Mouse (Mus musculus) heart, postnatal 4 days (tissue): ENCODE measurements at regions not wholly inside any gene's neighbourhood (a gene's known extent, or its start where the extent isn't known, plus 50 kb on each side); places are given as distances from the start of the nearest gene placed in this dataset.
"Not testable (repeated sequence)": the region's sequence is repeated elsewhere in the genome, so short reads cannot be mapped to it uniquely, and the experiment has no call there.

Source experiments
- DNase-seq: peaks from one replicate; pipeline ENCODE4 v3.0.0; 2021

DNA sequence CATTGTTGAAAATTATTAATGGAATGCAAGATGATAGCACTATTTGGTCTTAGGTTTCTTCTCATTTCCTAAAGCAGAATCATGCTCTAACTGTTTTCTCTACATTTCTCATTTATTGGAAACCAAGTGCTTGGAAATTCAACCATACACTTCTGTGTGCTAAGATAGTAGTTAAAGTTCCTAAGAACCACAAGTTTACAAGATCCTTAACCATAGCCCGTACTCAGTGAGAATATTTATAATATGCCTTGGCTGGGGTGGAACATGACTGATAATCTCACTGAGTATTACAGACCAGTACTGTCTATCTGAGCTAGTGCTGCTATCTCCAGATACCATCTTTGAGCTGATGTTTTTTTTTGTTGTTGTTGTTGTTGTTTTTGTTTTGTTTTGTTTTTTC lies 236.9 kb upstream of the Tmem196 start:
- DNase-seq: not testable (repeated sequence)

DNA sequence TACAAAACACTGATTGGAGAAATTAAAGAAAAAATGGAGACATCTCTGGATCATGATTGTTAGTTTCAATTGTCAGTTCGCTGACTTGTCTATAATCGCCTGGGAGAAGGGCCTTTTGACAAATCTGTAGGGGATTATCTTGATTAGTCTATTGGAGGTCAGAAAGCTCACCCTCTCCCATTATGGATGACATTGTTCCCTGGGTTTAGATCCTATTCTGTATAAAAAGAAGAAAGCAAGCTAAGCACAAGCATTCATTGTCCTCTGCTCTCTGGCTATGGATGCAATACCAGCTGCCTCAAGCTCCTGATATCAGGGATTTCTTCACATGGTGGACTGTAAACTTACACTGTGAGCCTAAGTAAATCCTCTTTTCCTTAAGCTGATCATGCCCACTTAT lies 214.8 kb upstream of the Tmem196 start:
- no peak for DNase-seq

DNA sequence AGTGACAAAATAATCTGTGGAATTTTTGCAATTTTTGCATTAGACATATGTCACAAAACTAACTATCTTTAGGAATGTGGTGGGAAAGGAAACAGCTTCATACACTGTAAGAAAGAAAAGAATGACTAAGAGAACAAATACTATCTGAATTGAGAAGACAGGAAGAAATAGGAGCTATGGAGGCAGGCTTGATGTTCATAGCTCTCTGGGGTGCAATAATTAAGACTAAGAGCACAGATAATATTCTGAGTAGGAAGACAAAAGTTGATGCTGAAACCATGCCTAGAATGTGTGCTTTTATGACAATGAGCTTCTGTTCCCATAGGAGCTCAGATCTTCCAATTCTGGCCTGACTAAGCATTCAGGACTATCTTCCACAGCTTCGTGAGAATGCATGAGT lies 183.0 kb upstream of the Tmem196 start:
- no peak for DNase-seq

DNA sequence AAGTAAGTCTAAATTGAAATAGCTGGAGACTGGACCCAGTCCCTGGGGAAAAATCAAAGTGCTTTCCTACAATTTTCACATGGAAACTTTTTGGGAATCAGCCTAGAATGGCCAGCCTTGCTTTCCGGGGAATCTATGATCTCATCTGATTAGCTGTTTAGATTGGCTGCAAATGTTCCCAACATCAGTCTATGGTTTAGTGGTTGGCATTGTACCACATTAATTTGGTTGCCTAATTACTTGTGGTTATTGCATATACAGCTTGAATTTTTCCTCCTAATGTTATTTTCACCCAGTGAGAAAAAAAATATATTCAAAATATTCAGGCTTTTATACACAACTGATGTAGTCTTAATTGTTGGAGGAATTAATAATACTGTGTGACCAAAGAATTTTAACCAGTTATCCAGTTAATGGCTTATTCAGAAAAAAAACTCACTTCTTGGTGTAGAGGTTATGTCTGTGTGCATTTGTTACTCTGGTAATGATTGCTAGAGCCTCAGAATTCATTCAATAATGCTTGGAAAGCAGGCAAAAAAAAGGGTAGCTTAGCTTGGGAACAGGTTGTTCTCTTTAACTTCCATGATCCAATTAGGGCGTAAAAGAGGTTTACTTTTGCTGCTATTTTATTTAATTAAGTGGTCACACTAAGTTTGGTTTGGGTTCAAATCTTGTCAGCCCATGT lies 182.2 kb upstream of the Tmem196 start:
- no peak for DNase-seq

DNA sequence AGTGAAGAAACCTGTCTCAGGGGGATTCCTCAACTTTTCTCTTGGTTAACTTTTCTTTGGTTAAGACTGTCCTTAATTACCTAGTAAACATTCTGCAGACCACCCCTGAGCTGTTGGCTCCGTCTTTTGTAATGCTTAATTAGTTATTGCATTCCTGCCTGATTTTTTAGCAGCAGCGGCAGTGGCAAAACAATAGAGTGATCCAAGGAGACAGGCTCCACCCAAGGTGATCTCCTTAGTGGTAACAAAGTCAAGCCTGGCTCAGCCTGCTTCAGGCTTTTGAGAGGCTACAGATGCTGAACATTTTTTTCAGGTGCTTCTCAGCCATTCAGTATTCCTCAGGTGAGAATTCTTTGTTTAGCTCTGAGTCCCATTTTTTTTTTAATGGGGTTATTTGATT lies 168.1 kb upstream of the Tmem196 start:
- no peak for DNase-seq

DNA sequence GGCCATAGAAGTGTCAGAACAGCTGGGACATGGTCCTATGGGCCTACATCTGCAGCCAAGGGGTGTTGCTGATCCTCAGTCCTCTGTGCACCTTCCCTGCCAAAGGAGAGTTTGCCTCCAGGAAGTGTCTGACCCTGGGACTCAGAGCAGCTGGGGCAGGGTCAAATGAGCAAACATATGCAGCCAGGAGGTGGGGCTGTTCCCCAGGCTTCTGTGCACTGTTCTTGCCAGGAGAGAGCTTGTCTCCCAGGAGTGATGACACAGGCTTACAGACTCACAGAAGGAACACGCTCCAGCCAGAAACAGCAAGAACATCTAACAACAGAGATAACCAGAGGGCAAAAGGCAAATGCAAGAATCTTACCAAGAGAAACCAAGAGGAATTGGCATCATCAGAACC lies 137.9 kb upstream of the Tmem196 start:
- peak; percentile 23 for DNase-seq

DNA sequence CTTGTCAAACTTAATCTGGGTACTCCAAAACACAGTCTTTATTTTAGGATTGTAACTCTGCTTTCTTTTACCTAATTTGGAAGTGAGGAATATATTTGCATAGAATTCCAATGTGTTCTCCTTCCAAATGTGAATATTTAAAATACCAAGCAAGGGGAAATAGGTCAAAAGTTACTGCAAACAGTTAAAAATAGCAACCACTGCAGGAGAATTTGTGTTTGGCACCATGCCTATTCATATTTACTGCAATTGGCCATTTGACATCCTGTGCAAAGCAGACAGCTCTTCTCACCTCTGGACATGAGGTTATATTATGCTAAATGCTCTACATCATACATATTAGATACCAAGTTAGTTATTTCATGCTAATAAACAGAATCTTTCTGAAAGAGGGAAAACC lies 129.4 kb upstream of the Tmem196 start:
- DNase-seq: peak; percentile 6

DNA sequence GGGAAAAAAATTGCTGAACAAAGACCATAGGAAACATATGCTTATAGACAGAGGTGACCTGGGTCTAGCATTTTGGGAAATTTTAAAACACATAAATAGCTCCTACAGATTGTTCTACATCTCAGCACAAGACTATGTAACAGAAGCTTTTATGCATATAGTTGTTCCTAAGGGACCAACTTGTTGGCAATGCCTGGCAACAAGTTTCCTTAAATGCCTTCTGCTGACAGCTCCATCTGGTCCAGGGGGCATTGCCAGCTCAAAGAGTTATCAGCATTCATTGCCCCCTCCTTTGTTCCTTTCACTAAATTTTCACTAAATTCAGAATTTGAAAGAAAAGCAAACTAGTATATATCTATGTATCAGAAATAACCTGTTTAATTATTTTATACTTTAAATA lies 106.5 kb upstream of the Tmem196 start:
- no peak for DNase-seq

DNA sequence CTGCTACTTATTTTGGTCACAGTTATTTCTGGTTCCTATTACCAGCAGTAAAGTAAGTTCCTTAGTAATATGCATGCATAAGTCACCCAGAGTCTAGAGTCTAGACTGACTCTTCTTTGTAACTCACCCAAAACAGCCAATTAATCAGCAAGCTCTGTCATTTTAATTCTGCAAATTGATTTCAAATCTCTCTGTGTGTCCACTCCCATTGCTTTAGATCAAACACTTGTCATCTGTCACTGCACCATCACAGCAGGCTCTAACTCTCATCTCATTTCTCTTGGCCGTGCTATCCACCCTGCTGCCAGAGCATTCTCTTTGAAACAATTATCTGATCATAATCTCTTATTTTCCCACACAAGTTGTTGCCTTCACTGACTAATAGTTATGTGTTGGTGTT lies 63.9 kb upstream of the Tmem196 start:
- DNase-seq: no peak

DNA sequence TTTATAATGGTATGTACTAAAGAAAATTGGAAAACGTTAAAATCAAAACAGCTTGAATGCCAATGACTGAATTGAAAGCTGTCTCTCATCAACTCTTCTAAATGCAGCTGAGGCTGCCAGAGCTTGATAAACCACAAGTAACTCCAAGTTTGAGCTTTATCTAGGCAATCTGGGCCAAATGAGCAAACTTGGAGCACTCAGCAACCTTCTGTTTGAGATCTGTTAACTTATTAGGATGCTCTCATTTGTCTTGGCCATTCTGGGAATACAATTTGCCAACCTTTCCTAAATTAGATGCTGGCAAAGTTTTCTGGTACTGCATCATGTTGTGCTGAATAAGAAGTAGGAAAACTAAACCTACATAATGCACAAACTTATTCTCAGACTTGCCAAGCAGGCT lies 55.6 kb upstream of the Tmem196 start:
- no peak for DNase-seq
